Mouse (Mus musculus) heart, postnatal 0 days (tissue): ENCODE results near the gene Tmem104.

Experiments used
- CTCF ChIP-seq: IDR thresholded peaks from 2 replicates; pipeline ENCODE4 v1.5.1; 2016; ENCODE audit warnings: antibody characterized with exemption, control low read depth, low read depth
- EP300 ChIP-seq: IDR thresholded peaks from 2 replicates; pipeline ENCODE4 v1.6.1; 2016; ENCODE audit warnings: antibody characterized with exemption, low read depth

DNA sequence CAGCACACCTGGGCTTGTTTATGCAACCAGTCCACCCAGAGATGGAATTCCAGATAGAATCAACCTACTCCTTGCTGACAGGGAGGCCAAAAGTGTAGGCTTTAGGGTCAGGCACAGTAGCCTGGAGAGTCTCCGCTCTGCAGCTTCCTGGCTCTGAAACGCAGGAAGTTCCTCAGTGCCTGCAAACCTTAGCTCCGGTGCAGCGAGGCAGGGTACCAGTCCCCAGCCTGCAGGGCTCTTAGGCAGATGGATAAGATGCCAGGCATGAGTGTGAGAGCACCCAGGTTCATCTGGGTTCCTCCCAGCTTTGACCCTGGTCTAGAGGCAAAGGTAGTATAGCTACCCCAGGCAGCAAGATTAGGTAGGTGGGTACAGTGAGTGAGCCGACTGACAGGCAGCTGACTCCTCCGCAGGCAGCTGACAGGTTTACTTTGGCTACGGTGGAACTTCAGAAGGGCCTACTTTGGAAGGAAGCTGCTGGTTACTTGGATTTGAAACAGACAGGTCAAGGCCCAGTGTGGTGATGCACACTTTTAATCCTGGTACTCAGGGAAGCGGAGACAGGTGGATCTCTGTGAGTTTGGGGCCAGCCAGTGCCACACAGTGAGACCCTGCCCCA, 19.5 kb upstream of the Tmem104 start:
- TF ChIP-seq CTCF (no peak), EP300 (no peak)
